Mouse (Mus musculus): ENCODE data around the gene Tbc1d24.

DNA sequence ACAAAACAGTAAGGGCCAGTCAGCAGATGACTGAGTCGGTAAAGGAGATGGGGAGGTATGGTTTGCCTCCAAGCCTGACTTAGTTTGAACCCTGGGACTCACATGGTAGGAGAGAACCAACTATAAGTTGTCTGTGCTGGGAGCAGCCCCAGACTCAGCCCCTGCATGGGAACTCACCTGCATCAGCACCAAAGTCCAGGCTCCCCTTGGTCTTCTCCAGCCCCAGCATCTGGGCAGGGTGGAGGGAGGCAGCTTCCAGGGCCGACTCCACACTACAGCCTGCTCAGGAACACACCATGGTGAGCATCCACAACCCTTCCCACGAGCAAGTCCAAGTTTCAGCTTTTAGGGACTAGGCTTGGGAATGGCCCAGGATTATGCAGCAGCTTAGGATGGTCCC lies 49.0 kb downstream of the Tbc1d24 start:
- no peak for TF ChIP-seq GATA1 (IDR thresholded peaks at IDR 0.05; ENCODE audit: borderline replicate concordance, low read length)
- TF ChIP-seq FLI1 (IDR thresholded peaks at IDR 0.05; ENCODE audit: low read length), result no peak

Measured in megakaryocyte, embryonic 14.5 days (primary cell).